Mouse (Mus musculus): ENCODE measurements around the gene Bpifb1. TPM values are rescaled to one million over a fixed set of nuclear protein-coding genes. Genes with fewer than 3 reads are reported as not detected.
"Not testable (repeated sequence)": the region's sequence is repeated elsewhere in the genome, so short reads cannot be mapped to it uniquely, and the experiment has no call there.

The Bpifb1 gene
- not detected in 2 replicates for total RNA-seq (2017)

- no peak for ATAC-seq (ENCODE audit: extremely low read depth, insufficient number of reproducible peaks, low FRiP score, poor library complexity, severe bottlenecking)
Measured at GRCm38 (mm10) chr2:154190546-154191258, at the start of gene Bpifb1. Gene Bpifb1 (plus strand): TSS chr2:154190818.

- ATAC-seq (ENCODE audit: extremely low read depth, insufficient number of reproducible peaks, low FRiP score, poor library complexity, severe bottlenecking), result no peak
Measured at GRCm38 (mm10) chr2:154142580-154142979, 48.0 kb upstream of the Bpifb1 start, which contains the start of gene Bpifa1. Gene Bpifa1 (plus strand): TSS chr2:154142880.

- no peak for ATAC-seq (ENCODE audit: extremely low read depth, insufficient number of reproducible peaks, low FRiP score, poor library complexity, severe bottlenecking)
Measured at GRCm38 (mm10) chr2:154143735-154144134, 46.9 kb upstream of the Bpifb1 start.

- no peak for ATAC-seq (ENCODE audit: extremely low read depth, insufficient number of reproducible peaks, low FRiP score, poor library complexity, severe bottlenecking)
Measured at GRCm38 (mm10) chr2:154147496-154147895, 43.1 kb upstream of the Bpifb1 start.

- ATAC-seq (ENCODE audit: extremely low read depth, insufficient number of reproducible peaks, low FRiP score, poor library complexity, severe bottlenecking), result no peak
Measured at GRCm38 (mm10) chr2:154158433-154158832, 32.2 kb upstream of the Bpifb1 start.

- no peak for ATAC-seq (ENCODE audit: extremely low read depth, insufficient number of reproducible peaks, low FRiP score, poor library complexity, severe bottlenecking)
Measured at GRCm38 (mm10) chr2:154162307-154162706, 28.3 kb upstream of the Bpifb1 start, which contains the start of gene Bpifa5. Gene Bpifa5 (plus strand): TSS chr2:154162607.

GRCm38 (mm10) chr2:154163306-154163705, 27.3 kb upstream of the Bpifb1 start:
- no peak for ATAC-seq (ENCODE audit: extremely low read depth, insufficient number of reproducible peaks, low FRiP score, poor library complexity, severe bottlenecking)

- ATAC-seq (ENCODE audit: extremely low read depth, insufficient number of reproducible peaks, low FRiP score, poor library complexity, severe bottlenecking), result no peak
Measured at GRCm38 (mm10) chr2:154169172-154169571, 21.4 kb upstream of the Bpifb1 start.

- ATAC-seq (ENCODE audit: extremely low read depth, insufficient number of reproducible peaks, low FRiP score, poor library complexity, severe bottlenecking), result no peak
Measured at GRCm38 (mm10) chr2:154171621-154172020, 19.0 kb upstream of the Bpifb1 start.

- no peak for ATAC-seq (ENCODE audit: extremely low read depth, insufficient number of reproducible peaks, low FRiP score, poor library complexity, severe bottlenecking)
Measured at GRCm38 (mm10) chr2:154173313-154173712, 17.3 kb upstream of the Bpifb1 start.

GRCm38 (mm10) chr2:154181900-154182299, 8.7 kb upstream of the Bpifb1 start:
- ATAC-seq (ENCODE audit: extremely low read depth, insufficient number of reproducible peaks, low FRiP score, poor library complexity, severe bottlenecking), result not testable (repeated sequence)

- ATAC-seq (ENCODE audit: extremely low read depth, insufficient number of reproducible peaks, low FRiP score, poor library complexity, severe bottlenecking), result not testable (repeated sequence)
Measured at GRCm38 (mm10) chr2:154183061-154183460, 7.6 kb upstream of the Bpifb1 start.

- ATAC-seq (ENCODE audit: extremely low read depth, insufficient number of reproducible peaks, low FRiP score, poor library complexity, severe bottlenecking), result no peak
Measured at GRCm38 (mm10) chr2:154185319-154185718, 5.3 kb upstream of the Bpifb1 start.

GRCm38 (mm10) chr2:154185748-154186147, 4.9 kb upstream of the Bpifb1 start:
- ATAC-seq (ENCODE audit: extremely low read depth, insufficient number of reproducible peaks, low FRiP score, poor library complexity, severe bottlenecking), result no peak

GRCm38 (mm10) chr2:154187468-154187867, 3.1 kb upstream of the Bpifb1 start:
- no peak for ATAC-seq (ENCODE audit: extremely low read depth, insufficient number of reproducible peaks, low FRiP score, poor library complexity, severe bottlenecking)

GRCm38 (mm10) chr2:154189877-154190434, 662 bp upstream of the Bpifb1 start:
- ATAC-seq (ENCODE audit: extremely low read depth, insufficient number of reproducible peaks, low FRiP score, poor library complexity, severe bottlenecking), result no peak

GRCm38 (mm10) chr2:154192141-154192540, 1.5 kb downstream of the Bpifb1 start:
- no peak for ATAC-seq (ENCODE audit: extremely low read depth, insufficient number of reproducible peaks, low FRiP score, poor library complexity, severe bottlenecking)

GRCm38 (mm10) chr2:154193071-154193470, 2.5 kb downstream of the Bpifb1 start:
- no peak for ATAC-seq (ENCODE audit: extremely low read depth, insufficient number of reproducible peaks, low FRiP score, poor library complexity, severe bottlenecking)

- no peak for ATAC-seq (ENCODE audit: extremely low read depth, insufficient number of reproducible peaks, low FRiP score, poor library complexity, severe bottlenecking)
Measured at GRCm38 (mm10) chr2:154193994-154194504, 3.4 kb downstream of the Bpifb1 start.

- no peak for ATAC-seq (ENCODE audit: extremely low read depth, insufficient number of reproducible peaks, low FRiP score, poor library complexity, severe bottlenecking)
Measured at GRCm38 (mm10) chr2:154197036-154197435, 6.4 kb downstream of the Bpifb1 start.

Data from neutrophil, adult 5-6 weeks (primary cell).